Mouse (Mus musculus) embryonic stem cell, embryonic (primary cell): ENCODE results near the gene Adgre5.

ENCODE experiments used
- CTCF ChIA-PET, 4 experiments: fragments of 300-600 bp in 2 of 4; fragments of 350-600 bp in 2 of 4; sonication (Branson Sonifier 250); formaldehyde crosslinking; loops; one replicate each; lab custom pipeline; 2022; ENCODE audit warnings: inconsistent platforms in 2 of 4; lab: Charles Lee
- POLR2A ChIA-PET, 4 experiments: fragments of 300-600 bp in 2 of 4; fragments of 350-600 bp in 2 of 4; sonication (Branson Sonifier 250); formaldehyde crosslinking; loops; one replicate each; lab custom pipeline; 2022; ENCODE audit warnings: antibody characterized with exemption in 4 of 4, inconsistent platforms in 1 of 4; lab: Charles Lee

Adgre5 gene

GRCm38 (mm10) chr8:83767442-83767841 lies 26.3 kb upstream of the Adgre5 start:
- POLR2A ChIA-PET, result interaction anchor here in 3 of 4 experiments (0.6 to 3.5 kb wide), 3 partner anchors 10 to 516 kb away, joined by 3 to 17 read pairs (median 4); no protein-coding TSS in a partner anchor
- CTCF ChIA-PET, result interaction anchor here in 2 of 4 experiments (1.0 to 3.7 kb wide), 6 partner anchors 13 to 188 kb away, joined by 3 to 19 read pairs (median 4); partner anchors contain the start of genes Asf1b (in 1 of the 2) and Gm10644 (in 1 of the 2)

- CTCF ChIA-PET, result interaction anchor here in 3 of 4 experiments (0.5 to 3.7 kb wide), 5 partner anchors 10 to 128 kb away, joined by 3 to 19 read pairs (median 3); no protein-coding TSS in a partner anchor
- POLR2A ChIA-PET, result interaction anchor here in 2 of 4 experiments (0.5 to 2.1 kb wide), 4 partner anchors 7 to 87 kb away, joined by 4 to 5 read pairs (median 4); no protein-coding TSS in a partner anchor
Measured at GRCm38 (mm10) chr8:83765663-83766062, 24.5 kb upstream of the Adgre5 start.

GRCm38 (mm10) chr8:83764717-83765116 lies 23.6 kb upstream of the Adgre5 start:
- POLR2A ChIA-PET, result interaction anchor here in 2 of 4 experiments (0.6 to 2.1 kb wide), 7 partner anchors 8 to 1264 kb away, joined by 3 to 5 read pairs (median 4); partner anchors contain the start of gene Ddx39 (in 1 of the 2)
- CTCF ChIA-PET, result interaction anchor here in 1 of 4 experiments (0.6 to 3.7 kb wide), 3 partner anchors 8 to 175 kb away, joined by 3 to 19 read pairs (median 4); no protein-coding TSS in a partner anchor

- ChIA-PET CTCF (interaction anchor here in 2 of 4 experiments (1.5 to 3.7 kb wide), 3 partner anchors 8 to 129 kb away, joined by 4 to 19 read pairs (median 6); no protein-coding TSS in a partner anchor), POLR2A (interaction anchor here in 2 of 4 experiments (0.9 to 2.1 kb wide), 5 partner anchors 9 to 50 kb away, joined by 3 to 5 read pairs (median 3); partner anchors contain the start of gene Ddx39 (in 2 of the 2))
Measured at GRCm38 (mm10) chr8:83764116-83764515, 23.0 kb upstream of the Adgre5 start.

- POLR2A ChIA-PET, result interaction anchor here in 2 of 4 experiments (0.6 to 1.7 kb wide), 2 partner anchors 13 to 94 kb away, joined by 4 read pairs; no protein-coding TSS in a partner anchor
- CTCF ChIA-PET, result no interaction called here
Measured at GRCm38 (mm10) chr8:83759231-83759759, 18.2 kb upstream of the Adgre5 start.

GRCm38 (mm10) chr8:83758298-83758697 lies 17.2 kb upstream of the Adgre5 start:
- POLR2A ChIA-PET, result interaction anchor here in 1 of 4 experiments (1.0 kb wide), 1 partner anchor 10 kb away, joined by 3 read pairs; no protein-coding TSS in a partner anchor
- CTCF ChIA-PET, result interaction anchor here in 1 of 4 experiments (0.6 kb wide), 1 partner anchor 18 kb away, joined by 3 read pairs; no protein-coding TSS in a partner anchor

- ChIA-PET POLR2A (no interaction called here), CTCF (interaction anchor here in 2 of 4 experiments (0.6 to 1.1 kb wide), 2 partner anchors 141 to 1068 kb away, joined by 3 read pairs; no protein-coding TSS in a partner anchor)
Measured at GRCm38 (mm10) chr8:83757084-83757607, 16.0 kb upstream of the Adgre5 start.

- CTCF ChIA-PET, result interaction anchor here in 3 of 4 experiments (0.7 to 1.4 kb wide), 10 partner anchors 10 to 199 kb away, joined by 3 to 6 read pairs (median 3); partner anchors contain the start of genes Asf1b (in 2 of the 3) and Gm10644 (in 2 of the 3)
Measured at GRCm38 (mm10) chr8:83756273-83756672, 15.1 kb upstream of the Adgre5 start.

GRCm38 (mm10) chr8:83754149-83754548 lies 13.0 kb upstream of the Adgre5 start:
- CTCF ChIA-PET, result interaction anchor here in 3 of 4 experiments (0.6 to 1.4 kb wide), 3 partner anchors 23 to 317 kb away, joined by 3 read pairs; no protein-coding TSS in a partner anchor
- POLR2A ChIA-PET, result interaction anchor here in 1 of 4 experiments (1.2 kb wide), 2 partner anchors 13 to 14 kb away, joined by 3 read pairs; no protein-coding TSS in a partner anchor

More at GRCm38 (mm10) chr8:83756273-83756672, 15.1 kb upstream of the Adgre5 start:
- POLR2A ChIA-PET, result interaction anchor here in 3 of 4 experiments (0.7 to 1.4 kb wide), 6 partner anchors 9 to 88 kb away, joined by 3 to 4 read pairs (median 3); no protein-coding TSS in a partner anchor

GRCm38 (mm10) chr8:83749265-83749664 lies 8.1 kb upstream of the Adgre5 start:
- ChIA-PET POLR2A (interaction anchor here in 3 of 4 experiments (0.6 to 2.6 kb wide), 14 partner anchors 9 to 288 kb away, joined by 3 to 14 read pairs (median 4); partner anchors contain the start of genes Ddx39 (in 2 of the 3), Asf1b (in 1 of the 3) and Gm10644 (in 1 of the 3)), CTCF (interaction anchor here in 1 of 4 experiments (1.0 kb wide), 1 partner anchor 24 kb away, joined by 3 read pairs; no protein-coding TSS in a partner anchor)

GRCm38 (mm10) chr8:83748708-83749107 lies 7.6 kb upstream of the Adgre5 start:
- ChIA-PET CTCF (interaction anchor here in 1 of 4 experiments (1.0 kb wide), 1 partner anchor 24 kb away, joined by 3 read pairs; no protein-coding TSS in a partner anchor), POLR2A (interaction anchor here in 3 of 4 experiments (0.6 to 2.6 kb wide), 15 partner anchors 9 to 289 kb away, joined by 3 to 14 read pairs (median 4); partner anchors contain the start of gene Ddx39 (in 2 of the 3))

GRCm38 (mm10) chr8:83747661-83748346 lies 6.7 kb upstream of the Adgre5 start:
- ChIA-PET POLR2A (interaction anchor here (0.6 to 2.6 kb wide), 22 partner anchors 8 to 208 kb away, joined by 3 to 14 read pairs (median 4); partner anchors contain the start of genes Ddx39 (in 2 of the 4), Asf1b (in 1 of the 4), Dnajb1 (in 1 of the 4) and Gm10644 (in 1 of the 4)), CTCF (interaction anchor here in 3 of 4 experiments (0.6 to 1.6 kb wide), 11 partner anchors 10 to 1133 kb away, joined by 3 to 5 read pairs (median 3); partner anchors contain the start of genes Asf1b (in 1 of the 3) and Gm10644 (in 1 of the 3))

- POLR2A ChIA-PET, result interaction anchor here in 2 of 4 experiments (0.9 to 8.6 kb wide), 9 partner anchors 20 to 211 kb away, joined by 3 to 175 read pairs (median 3); partner anchors contain the start of genes Asf1b (in 1 of the 2), Ddx39 (in 1 of the 2) and Gm10644 (in 1 of the 2)
- CTCF ChIA-PET, result no interaction called here
Measured at GRCm38 (mm10) chr8:83744070-83744469, 2.9 kb upstream of the Adgre5 start.

- POLR2A ChIA-PET, result interaction anchor here in 1 of 4 experiments (8.6 kb wide), 1 partner anchor 19 kb away, joined by 175 read pairs; no protein-coding TSS in a partner anchor
Measured at GRCm38 (mm10) chr8:83742968-83743367, 1.8 kb upstream of the Adgre5 start.

GRCm38 (mm10) chr8:83741849-83742655 lies 926 bp upstream of the Adgre5 start:
- ChIA-PET CTCF (interaction anchor here (0.6 to 1.0 kb wide), 4 partner anchors 10 to 284 kb away, joined by 3 to 11 read pairs (median 4); partner anchors contain the start of genes Asf1b (in 1 of the 4) and Gm10644 (in 1 of the 4)), POLR2A (interaction anchor here in 3 of 4 experiments (0.6 to 8.6 kb wide), 26 partner anchors 9 to 888 kb away, joined by 3 to 175 read pairs (median 3); partner anchors contain the start of genes Asf1b (in 1 of the 3), Ddx39 (in 1 of the 3), Dnajb1 (in 1 of the 3) and Gm10644 (in 1 of the 3))

More at GRCm38 (mm10) chr8:83742968-83743367, 1.8 kb upstream of the Adgre5 start:
- CTCF ChIA-PET, result no interaction called here
